Mouse (Mus musculus): ENCODE data around the gene Slc39a7.

- TF ChIP-seq POLR2A (IDR thresholded peaks at IDR 0.05; ENCODE audit: insufficient read depth, low read depth, low read length) (no peak), EP300 (IDR thresholded peaks at IDR 0.05; ENCODE audit: insufficient read depth, low read depth, low read length) (no peak), CTCF (IDR thresholded peaks at IDR 0.05) (no peak)
Measured at GRCm38 (mm10) chr17:34023678-34024077, 7.8 kb downstream of the Slc39a7 start.

Data from heart, adult 2 months (tissue).